Mouse (Mus musculus): ENCODE data around the gene Tpst2. TPM values are rescaled to one million over a fixed set of nuclear protein-coding genes. Genes with fewer than 3 reads are reported as not detected.

Gene Tpst2
- polyA plus RNA-seq, 1 experiment from 2014 or later: 41.2 TPM

- Histone ChIP-seq H3K4me3 (no peak overlapping the region), H3K36me3 (no peaks in the 10 kb centered on the region), H3K27me3 (ENCODE audit: insufficient read depth, poor library complexity, severe bottlenecking) (no peaks in the 10 kb centered on the region; the same call in 1 of the 2 replicates), H3K4me1 (peaks cover 67% of the 10 kb centered on the region), H3K9me3 (no peaks in the 10 kb centered on the region), H3K27ac (peak overlapping the region; percentile 31; the same call in 1 of the 2 replicates)
- 75% methylated on average over 6 of the region's 6 CpGs for WGBS
- no peak for DNase-seq (ENCODE audit: low spot score)
Measured at GRCm38 (mm10) chr5:112296404-112297181, 20.1 kb downstream of the Tpst2 start.

DNA sequence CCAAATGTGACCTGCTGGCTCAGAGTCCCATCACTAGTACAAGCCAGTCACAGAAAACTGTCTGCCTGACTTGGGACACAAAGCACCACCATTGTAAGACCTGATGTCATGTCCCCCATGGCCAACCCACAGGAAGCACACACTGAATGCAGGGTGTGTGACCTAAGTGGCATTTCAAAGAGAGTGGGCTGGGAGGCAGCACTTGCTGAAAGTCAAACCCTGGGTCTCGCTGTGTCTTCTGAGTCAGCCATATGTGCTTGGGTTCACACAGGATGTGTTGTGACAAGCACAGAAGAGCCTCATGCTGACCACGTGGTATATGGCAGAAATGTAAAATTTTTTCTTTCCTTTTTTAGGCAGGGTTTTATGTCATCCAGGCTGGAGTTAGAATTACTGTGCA, 20.8 kb downstream of the Tpst2 start:
- H3K4me3 ChIP-seq: no peak overlapping the region
- DNase-seq (ENCODE audit: low spot score): no peak
- no peaks in the 10 kb centered on the region for H3K36me3 ChIP-seq
- peaks cover 73% of the 10 kb centered on the region for H3K4me1 ChIP-seq
- H3K27ac ChIP-seq: peak overlapping the region; percentile 7; the same call in 1 of the 2 replicates
- H3K9me3 ChIP-seq: no peaks in the 10 kb centered on the region
- H3K27me3 ChIP-seq (ENCODE audit: insufficient read depth, poor library complexity, severe bottlenecking): no peaks in the 10 kb centered on the region; the same call in 1 of the 2 replicates
- 64% methylated on average over 2 of the region's 2 CpGs for WGBS

GRCm38 (mm10) chr5:112298226-112298988, 21.9 kb downstream of the Tpst2 start:
- 78% methylated on average over 12 of the region's 12 CpGs for WGBS
- DNase-seq (ENCODE audit: low spot score): no peak
- peak overlapping the region; percentile 47 for H3K27ac ChIP-seq
- H3K9me3 ChIP-seq: no peaks in the 10 kb centered on the region
- H3K36me3 ChIP-seq: no peaks in the 10 kb centered on the region
- H3K4me1 ChIP-seq: peaks cover 66% of the 10 kb centered on the region
- no peak overlapping the region for H3K4me3 ChIP-seq
- no peaks in the 10 kb centered on the region; the same call in 1 of the 2 replicates for H3K27me3 ChIP-seq (ENCODE audit: insufficient read depth, poor library complexity, severe bottlenecking)

- peaks cover 65% of the 10 kb centered on the region for H3K4me1 ChIP-seq
- no peaks in the 10 kb centered on the region; the same call in 1 of the 2 replicates for H3K27me3 ChIP-seq (ENCODE audit: insufficient read depth, poor library complexity, severe bottlenecking)
- no peak overlapping the region for H3K4me3 ChIP-seq
- peaks cover under 1% of the 10 kb centered on the region; the same call in 1 of the 2 replicates for H3K36me3 ChIP-seq
- WGBS: 83% methylated on average over 4 of the region's 4 CpGs
- peak overlapping the region; percentile 48 for H3K27ac ChIP-seq
- H3K9me3 ChIP-seq: no peaks in the 10 kb centered on the region
- DNase-seq (ENCODE audit: low spot score): no peak
Measured at GRCm38 (mm10) chr5:112299399-112299798, 22.9 kb downstream of the Tpst2 start.

DNA sequence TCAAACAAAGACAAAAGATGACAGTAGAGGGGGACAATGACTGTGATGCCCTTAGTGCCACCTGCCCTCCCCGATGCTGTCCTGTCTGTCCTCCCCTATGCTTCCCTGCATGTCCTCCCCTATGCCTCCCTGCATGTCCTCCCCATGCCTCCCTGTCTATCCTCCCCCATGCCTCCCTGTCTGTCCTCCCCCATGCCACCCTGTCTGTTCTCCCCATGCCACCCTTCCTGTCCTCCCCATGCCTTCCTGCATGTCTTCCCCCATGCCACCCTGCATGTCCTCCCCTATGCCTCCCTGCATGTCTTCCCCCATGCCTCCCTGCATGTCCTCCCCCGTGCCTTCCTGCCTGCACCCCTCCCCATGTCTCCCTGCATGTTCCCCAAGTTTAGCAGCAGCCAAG, 23.6 kb downstream of the Tpst2 start:
- no peak for DNase-seq (ENCODE audit: low spot score)
- Histone ChIP-seq H3K27ac (peak overlapping the region; percentile 48; the same call in 1 of the 2 replicates), H3K36me3 (peaks cover 8% of the 10 kb centered on the region; the same call in 1 of the 2 replicates), H3K4me3 (no peak overlapping the region), H3K4me1 (peaks cover 58% of the 10 kb centered on the region), H3K27me3 (ENCODE audit: insufficient read depth, poor library complexity, severe bottlenecking) (no peaks in the 10 kb centered on the region; the same call in 1 of the 2 replicates), H3K9me3 (no peaks in the 10 kb centered on the region)
- 83% methylated on average over 2 of the region's 2 CpGs for WGBS

DNA sequence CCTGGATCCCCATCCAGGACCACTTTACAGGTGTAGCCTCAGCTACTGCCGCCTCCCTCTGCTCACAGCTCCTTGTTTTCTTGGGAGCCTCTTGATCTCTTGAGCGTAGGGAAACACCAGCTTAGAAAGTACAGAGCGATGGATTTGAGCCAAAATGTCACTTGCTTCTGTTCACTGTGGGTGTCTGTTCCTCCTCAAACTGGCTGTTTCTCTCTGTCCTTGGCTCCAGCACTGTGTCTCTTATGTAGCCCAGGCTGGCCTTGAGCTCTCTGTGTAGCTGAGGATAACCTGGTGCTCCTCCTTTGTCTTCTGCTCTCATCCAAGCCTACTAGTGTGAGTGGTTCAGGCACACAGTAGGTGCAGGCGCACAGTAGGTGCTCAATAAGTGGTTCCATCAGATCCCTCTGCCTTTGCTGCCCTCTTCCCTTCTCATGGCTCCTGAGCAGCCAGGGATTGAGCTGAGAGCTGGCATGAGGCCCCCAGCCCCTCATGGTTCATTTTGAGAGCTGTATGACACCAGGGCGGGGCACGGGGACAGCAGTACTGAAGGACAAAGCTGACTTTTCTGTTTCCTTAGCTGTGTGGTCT, 24.3 kb downstream of the Tpst2 start:
- WGBS: 86% methylated on average over 6 of the region's 6 CpGs
- Histone ChIP-seq H3K27me3 (ENCODE audit: insufficient read depth, poor library complexity, severe bottlenecking) (no peaks in the 10 kb centered on the region; the same call in 1 of the 2 replicates), H3K4me3 (no peak overlapping the region), H3K27ac (no peak overlapping the region), H3K9me3 (no peaks in the 10 kb centered on the region), H3K4me1 (peaks cover 51% of the 10 kb centered on the region), H3K36me3 (peaks cover 14% of the 10 kb centered on the region; the same call in 1 of the 2 replicates)
- no peak for DNase-seq (ENCODE audit: low spot score)

DNA sequence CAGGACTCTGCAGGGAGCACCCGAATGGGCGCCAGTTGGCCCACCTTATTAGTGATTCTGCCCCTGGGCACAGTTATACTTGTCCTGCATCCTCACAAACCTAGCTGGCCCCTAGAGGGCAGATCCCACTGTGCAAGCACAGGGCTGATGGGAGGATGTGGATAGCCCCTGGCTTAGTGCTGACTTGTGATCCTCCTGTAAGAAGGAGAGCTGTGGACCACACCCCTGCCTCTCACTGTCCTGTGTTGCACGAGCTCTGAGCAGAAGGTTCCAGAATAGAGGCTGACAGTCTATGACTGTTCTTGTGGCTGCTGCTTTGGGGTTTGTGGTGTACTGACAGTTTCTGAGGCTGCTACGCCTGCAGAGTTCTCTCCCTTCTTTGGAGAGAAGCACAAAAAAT, 25.2 kb downstream of the Tpst2 start:
- Histone ChIP-seq H3K36me3 (peaks cover 14% of the 10 kb centered on the region; the same call in 1 of the 2 replicates), H3K4me1 (peaks cover 43% of the 10 kb centered on the region), H3K27ac (no peak overlapping the region; the same call in 1 of the 2 replicates), H3K9me3 (no peaks in the 10 kb centered on the region), H3K27me3 (ENCODE audit: insufficient read depth, poor library complexity, severe bottlenecking) (no peaks in the 10 kb centered on the region; the same call in 1 of the 2 replicates), H3K4me3 (no peak overlapping the region)
- 74% methylated on average over 4 of the region's 4 CpGs for WGBS
- DNase-seq (ENCODE audit: low spot score): no peak

GRCm38 (mm10) chr5:112302310-112302709, 25.8 kb downstream of the Tpst2 start:
- Histone ChIP-seq H3K4me3 (no peak overlapping the region), H3K36me3 (peaks cover 16% of the 10 kb centered on the region), H3K9me3 (no peaks in the 10 kb centered on the region), H3K27me3 (ENCODE audit: insufficient read depth, poor library complexity, severe bottlenecking) (no peaks in the 10 kb centered on the region; the same call in 1 of the 2 replicates), H3K4me1 (peaks cover 37% of the 10 kb centered on the region), H3K27ac (no peak overlapping the region)
- WGBS: 79% methylated on average over 5 of the region's 5 CpGs
- DNase-seq (ENCODE audit: low spot score): no peak

GRCm38 (mm10) chr5:112305842-112306241, 29.4 kb downstream of the Tpst2 start:
- H3K4me1 ChIP-seq: peaks cover 14% of the 10 kb centered on the region; the same call in 1 of the 2 replicates
- no peaks in the 10 kb centered on the region for H3K9me3 ChIP-seq
- no peak overlapping the region for H3K27ac ChIP-seq
- DNase-seq (ENCODE audit: low spot score): no peak
- peaks cover 52% of the 10 kb centered on the region for H3K36me3 ChIP-seq
- WGBS: 72% methylated on average over 5 of the region's 5 CpGs
- H3K4me3 ChIP-seq: no peak overlapping the region
- no peaks in the 10 kb centered on the region for H3K27me3 ChIP-seq (ENCODE audit: insufficient read depth, poor library complexity, severe bottlenecking)

DNA sequence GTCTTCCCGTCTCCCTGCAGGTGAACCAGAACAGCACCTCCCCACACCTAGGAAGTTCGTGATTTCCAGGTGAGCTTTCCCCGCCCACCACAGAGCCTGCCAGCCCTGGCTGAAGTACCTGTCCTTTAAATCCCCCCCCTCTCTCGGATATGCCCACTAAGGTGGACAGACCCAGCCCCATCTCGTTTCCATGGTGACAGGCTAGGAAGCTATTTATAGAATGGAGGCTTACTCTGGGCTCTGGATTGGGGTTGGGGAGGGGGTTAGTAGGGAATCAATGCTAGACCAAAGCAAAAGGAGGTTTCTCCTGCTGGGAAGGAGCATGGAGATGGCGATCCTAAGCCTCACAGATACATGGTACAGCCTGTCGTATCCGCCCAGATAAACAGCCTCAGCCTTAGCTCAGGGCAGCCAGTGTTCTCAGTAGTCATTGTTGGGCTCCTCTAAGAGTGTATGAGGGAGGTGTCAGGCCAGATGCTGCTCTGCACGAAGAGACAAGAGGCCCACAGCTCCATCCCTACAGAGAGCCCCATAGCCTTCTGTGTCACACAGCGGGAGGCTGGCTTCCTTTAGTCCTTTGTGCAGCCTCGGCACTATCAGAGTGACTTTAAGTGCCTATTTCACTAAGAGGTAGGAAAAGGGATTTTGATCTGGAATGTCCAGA, 36.9 kb downstream of the Tpst2 start:
- Histone ChIP-seq H3K27me3 (ENCODE audit: insufficient read depth, poor library complexity, severe bottlenecking) (no peaks in the 10 kb centered on the region), H3K4me1 (peaks cover 22% of the 10 kb centered on the region), H3K36me3 (peaks cover 68% of the 10 kb centered on the region), H3K9me3 (no peaks in the 10 kb centered on the region), H3K27ac (0 out of 2 replicates have a peak overlapping the region, but pooled peaks have one; percentile 36), H3K4me3 (no peak overlapping the region)
- 70% methylated on average over 11 of the region's 11 CpGs for WGBS
- no peak for DNase-seq (ENCODE audit: low spot score)

DNA sequence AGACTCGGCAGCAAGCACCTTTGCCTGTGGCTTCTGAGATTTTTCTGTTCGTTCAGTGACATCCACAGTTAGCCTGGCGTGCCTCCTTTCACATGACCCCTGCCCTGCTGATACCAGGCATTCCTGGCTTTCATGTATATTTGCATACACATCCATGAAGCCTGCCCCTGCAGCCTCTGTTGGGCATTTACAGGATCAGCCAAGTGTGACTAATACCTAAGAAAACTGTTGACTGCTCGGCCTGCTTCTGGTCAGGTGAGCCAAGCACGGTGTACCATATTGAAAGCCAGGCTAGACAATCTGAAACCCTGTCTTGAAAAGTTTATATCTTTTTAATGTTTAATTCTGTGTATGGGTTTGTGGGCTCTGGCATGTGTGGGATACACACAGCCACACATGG, 40.0 kb downstream of the Tpst2 start:
- DNase-seq (ENCODE audit: low spot score): no peak
- H3K4me3 ChIP-seq: no peak overlapping the region
- peaks cover 37% of the 10 kb centered on the region for H3K36me3 ChIP-seq
- WGBS: 77% methylated on average over 5 of the region's 5 CpGs
- peaks cover 21% of the 10 kb centered on the region for H3K4me1 ChIP-seq
- no peak overlapping the region for H3K27ac ChIP-seq
- no peaks in the 10 kb centered on the region for H3K27me3 ChIP-seq (ENCODE audit: insufficient read depth, poor library complexity, severe bottlenecking)
- H3K9me3 ChIP-seq: no peaks in the 10 kb centered on the region

DNA sequence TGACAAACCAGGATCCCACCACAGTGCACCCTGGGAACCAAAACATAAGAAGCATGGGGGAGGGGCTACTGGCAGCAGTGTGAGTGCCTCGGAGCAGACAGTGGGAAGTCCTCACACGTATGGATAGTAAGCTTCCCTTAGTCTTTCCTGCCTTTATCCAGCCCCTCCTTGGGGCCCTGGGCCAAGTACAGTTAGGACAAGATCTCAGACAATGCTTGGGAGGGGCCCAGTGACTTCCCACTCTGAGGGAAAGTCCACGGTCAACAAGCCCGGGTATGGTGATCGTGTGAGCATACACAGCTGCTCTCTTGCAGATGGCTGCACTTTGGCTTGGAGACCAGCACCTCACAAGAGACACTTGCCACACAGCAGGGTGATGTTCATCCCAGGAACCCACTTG, 40.8 kb downstream of the Tpst2 start:
- Histone ChIP-seq H3K4me3 (no peak overlapping the region), H3K4me1 (peaks cover 21% of the 10 kb centered on the region), H3K27me3 (ENCODE audit: insufficient read depth, poor library complexity, severe bottlenecking) (no peaks in the 10 kb centered on the region), H3K27ac (0 out of 2 replicates have a peak overlapping the region, but pooled peaks have one; percentile 47), H3K36me3 (peaks cover 29% of the 10 kb centered on the region), H3K9me3 (no peaks in the 10 kb centered on the region)
- DNase-seq (ENCODE audit: low spot score): no peak
- WGBS: 40% methylated on average over 5 of the region's 5 CpGs
